Mouse (Mus musculus): ENCODE data around the gene Pnmal2. TPM values are rescaled to one million over a fixed set of nuclear protein-coding genes. Genes with fewer than 3 reads are reported as not detected.
A peak's percentile ranks its signal among the peaks of the same experiment; 100 is the strongest.

Pnmal2 gene
- 100 to 1,000 TPM; 229 to 232 TPM for total RNA-seq (2021)
- long read RNA-seq, full-length matches to known transcripts, result 94 of 97 reads
- long read RNA-seq, partial matches to known transcripts, result 0 of 97 reads
- long read RNA-seq, other reads (novel, unspliced or antisense), result 3 of 97 reads

- DNase-seq (ENCODE audit: low spot score in 2 of 2), result peak; percentile 89 to 93
Observed at GRCm38 (mm10) chr7:16944061-16944807, at the start of gene Pnmal2. TSS of gene Pnmal2 (plus strand) at chr7:16944682.

- DNase-seq (ENCODE audit: low spot score in 2 of 2), result peak; percentile 74 to 79
Observed at GRCm38 (mm10) chr7:16895000-16895399, 49.5 kb upstream of the Pnmal2 start.

GRCm38 (mm10) chr7:16895511-16895910 is 49.0 kb upstream of the Pnmal2 start:
- DNase-seq (ENCODE audit: low spot score in 2 of 2), result no peak

- no peak for DNase-seq (ENCODE audit: low spot score in 2 of 2)
Observed at GRCm38 (mm10) chr7:16900526-16900925, 44.0 kb upstream of the Pnmal2 start.

- no peak for DNase-seq (ENCODE audit: low spot score in 2 of 2)
Observed at GRCm38 (mm10) chr7:16903439-16903955, 41.0 kb upstream of the Pnmal2 start.

GRCm38 (mm10) chr7:16904120-16904675 is 40.3 kb upstream of the Pnmal2 start:
- DNase-seq (ENCODE audit: low spot score in 2 of 2), result no peak

- no peak for DNase-seq (ENCODE audit: low spot score in 2 of 2)
Observed at GRCm38 (mm10) chr7:16905491-16906021, 38.9 kb upstream of the Pnmal2 start.

- no peak for DNase-seq (ENCODE audit: low spot score in 2 of 2)
Observed at GRCm38 (mm10) chr7:16906281-16906680, 38.2 kb upstream of the Pnmal2 start, which contains the start of gene Ptgir. TSS of gene Ptgir (plus strand) at chr7:16906490.

- DNase-seq (ENCODE audit: low spot score in 2 of 2), result no peak
Observed at GRCm38 (mm10) chr7:16906889-16907559, 37.5 kb upstream of the Pnmal2 start.

- DNase-seq (ENCODE audit: low spot score in 2 of 2), result no peak
Observed at GRCm38 (mm10) chr7:16907842-16908241, 36.6 kb upstream of the Pnmal2 start.

- no peak for DNase-seq (ENCODE audit: low spot score in 2 of 2)
Observed at GRCm38 (mm10) chr7:16908367-16908766, 36.1 kb upstream of the Pnmal2 start.

- no peak for DNase-seq (ENCODE audit: low spot score in 2 of 2)
Observed at GRCm38 (mm10) chr7:16908859-16909258, 35.6 kb upstream of the Pnmal2 start.

- DNase-seq (ENCODE audit: low spot score in 2 of 2), result no peak
Observed at GRCm38 (mm10) chr7:16909909-16910308, 34.6 kb upstream of the Pnmal2 start.

- no peak for DNase-seq (ENCODE audit: low spot score in 2 of 2)
Observed at GRCm38 (mm10) chr7:16911904-16912303, 32.6 kb upstream of the Pnmal2 start.

GRCm38 (mm10) chr7:16912360-16912759 is 32.1 kb upstream of the Pnmal2 start:
- DNase-seq (ENCODE audit: low spot score in 2 of 2), result no peak

- peak; percentile 82 to 85 for DNase-seq (ENCODE audit: low spot score in 2 of 2)
Observed at GRCm38 (mm10) chr7:16913806-16914452, 30.6 kb upstream of the Pnmal2 start.

GRCm38 (mm10) chr7:16914453-16915343 is 29.8 kb upstream of the Pnmal2 start:
- DNase-seq (ENCODE audit: low spot score in 2 of 2), result no peak

- no peak for DNase-seq (ENCODE audit: low spot score in 2 of 2)
Observed at GRCm38 (mm10) chr7:16915461-16916340, 28.8 kb upstream of the Pnmal2 start.
